Mouse (Mus musculus): ENCODE data around the gene Agap1.
"Not testable (repeated sequence)": the region's sequence is repeated elsewhere in the genome, so short reads cannot be mapped to it uniquely, and the experiment has no call there.

Gene Agap1

GRCm38 (mm10) chr1:89501891-89502290, 47.3 kb downstream of the Agap1 start:
- DNase-seq, result not testable (repeated sequence)

DNA sequence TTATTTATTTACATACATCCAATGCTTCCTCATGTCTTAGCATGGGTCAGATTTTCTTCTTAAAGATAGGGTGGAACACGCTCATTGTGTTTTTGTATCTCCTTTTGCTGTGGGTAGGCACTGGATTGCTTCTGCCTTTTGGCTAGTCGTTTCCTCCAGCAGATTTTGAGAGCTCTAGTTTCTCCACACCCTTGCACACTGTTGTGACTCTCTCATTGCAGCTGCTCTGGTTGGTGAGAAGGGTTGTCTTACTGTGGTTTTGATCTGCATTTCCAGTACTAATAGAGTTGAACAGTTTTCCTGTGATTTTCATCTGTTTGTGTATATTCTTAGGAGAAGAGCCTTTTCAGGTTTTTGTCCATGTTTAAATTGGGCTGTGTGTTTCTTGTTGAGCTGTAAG, 54.6 kb downstream of the Agap1 start:
- no peak for DNase-seq

DNA sequence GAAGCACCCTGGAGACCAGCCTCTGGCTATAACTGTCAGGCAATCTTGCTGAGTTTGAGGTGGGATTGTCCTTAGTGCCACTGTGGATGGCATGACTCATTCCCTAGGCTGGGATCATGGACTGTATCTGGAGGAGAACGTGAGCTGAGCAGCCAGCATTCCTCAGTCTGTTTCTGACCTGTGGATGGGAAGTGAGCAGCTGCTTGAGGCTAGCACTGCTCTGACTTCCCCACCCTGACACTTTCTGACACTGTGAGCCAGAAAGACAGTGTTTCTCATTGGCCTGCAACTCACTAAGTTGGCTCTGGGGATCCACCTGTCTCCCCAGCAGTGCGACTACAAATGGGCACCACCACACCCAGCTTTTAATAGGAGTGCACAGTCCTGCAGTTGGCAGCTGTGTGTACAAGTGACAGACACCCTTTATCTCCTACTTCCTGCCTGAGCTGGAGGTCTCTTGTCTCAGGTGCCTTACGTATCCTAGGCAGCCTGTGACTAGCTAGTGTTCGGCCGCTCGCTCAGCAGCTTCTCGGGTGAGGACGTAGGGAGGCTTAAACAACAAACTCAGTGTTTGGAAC, 55.2 kb downstream of the Agap1 start:
- DNase-seq, result no peak

GRCm38 (mm10) chr1:89510731-89511130, 56.1 kb downstream of the Agap1 start:
- DNase-seq, result no peak

- no peak for DNase-seq
Measured at GRCm38 (mm10) chr1:89513616-89514283, 59.1 kb downstream of the Agap1 start.

DNA sequence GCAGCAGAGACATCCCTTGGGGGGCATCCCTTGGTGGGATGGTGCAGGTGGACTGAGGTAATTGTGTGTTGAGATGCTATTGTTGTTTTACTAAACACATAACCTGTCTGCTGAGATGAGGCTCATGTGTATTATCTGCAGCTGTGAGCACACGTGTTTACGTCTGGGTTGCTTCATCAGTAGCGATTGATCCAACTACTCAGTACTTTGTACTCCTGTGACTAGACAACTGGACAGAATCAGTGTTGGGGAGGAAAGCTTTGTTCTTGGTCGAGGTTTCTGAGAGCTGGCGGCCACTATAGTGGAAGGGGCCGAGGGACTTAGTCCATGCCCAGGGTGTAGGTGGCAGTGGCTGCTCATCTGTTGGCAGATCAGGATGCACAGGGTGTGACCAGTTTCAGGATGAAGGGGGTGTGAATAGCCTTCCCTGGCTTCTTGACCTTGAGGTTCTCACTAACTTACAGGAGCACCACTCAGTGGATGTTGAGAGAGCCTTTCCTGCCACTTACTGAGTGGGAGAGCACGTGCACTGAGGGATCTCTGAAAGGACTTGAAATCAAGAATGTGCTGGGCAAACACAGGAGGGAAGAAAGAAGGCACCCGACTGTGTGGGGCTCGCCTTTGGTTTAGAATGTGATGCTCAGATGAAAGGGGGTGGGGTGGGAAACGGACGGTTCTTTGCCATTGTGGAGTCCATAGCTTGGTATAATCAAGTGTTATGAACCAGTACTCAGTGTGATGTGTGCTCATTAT, 61.4 kb downstream of the Agap1 start:
- no peak for DNase-seq

DNA sequence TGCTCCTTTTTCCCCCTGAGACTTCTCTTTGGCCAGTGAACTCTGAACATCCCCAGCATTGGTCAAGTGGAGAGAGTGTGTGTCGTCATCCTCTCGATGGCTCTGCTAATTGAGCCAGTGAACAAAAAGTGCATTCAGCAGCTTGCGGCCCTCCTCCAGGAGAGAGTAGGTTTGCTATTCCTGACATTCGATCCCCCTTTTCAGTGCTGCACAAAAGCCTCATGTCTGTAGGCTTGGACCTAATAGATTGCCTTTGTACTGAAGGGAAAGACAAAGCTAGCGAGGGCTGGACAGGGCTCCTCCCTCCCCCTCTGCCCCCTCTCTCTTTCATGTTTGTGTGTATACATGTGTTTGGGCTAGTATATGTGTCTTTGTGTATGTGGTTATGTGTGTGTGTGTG, 63.2 kb downstream of the Agap1 start:
- DNase-seq, result no peak

DNA sequence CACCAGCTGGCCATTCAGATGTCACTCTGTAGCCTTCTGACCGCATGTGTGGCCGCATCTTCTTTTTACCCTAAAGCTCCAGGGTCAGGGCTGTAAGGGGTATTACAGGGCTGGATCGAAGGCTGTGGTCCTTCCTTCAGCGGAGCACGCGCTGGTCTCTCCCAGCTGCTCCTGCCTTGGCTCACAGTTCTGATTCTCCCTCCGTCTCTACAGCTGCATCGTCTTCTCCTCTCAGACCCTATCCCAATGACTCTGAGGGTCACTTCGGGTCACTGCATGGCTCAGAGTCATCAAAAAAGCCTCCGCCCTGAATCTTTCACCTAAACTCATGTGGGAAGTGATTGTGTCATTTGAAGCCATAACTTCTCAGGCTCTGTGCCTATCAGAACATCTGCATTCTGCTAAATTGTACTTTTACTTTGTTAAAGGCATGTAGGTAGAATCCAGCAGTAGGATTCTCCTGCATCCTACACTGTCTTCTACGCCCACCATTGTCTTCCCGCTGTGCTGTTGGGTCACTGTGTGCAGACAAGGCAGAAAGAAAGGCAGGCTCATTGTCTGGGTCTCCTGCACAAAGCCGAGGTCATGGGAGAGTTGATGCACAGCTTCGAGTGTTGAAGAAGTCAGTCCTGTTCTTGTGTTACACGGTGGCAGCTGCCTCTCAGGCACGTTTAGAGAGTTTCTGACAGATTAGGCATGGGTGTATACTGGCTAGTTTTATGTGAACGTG, 65.5 kb downstream of the Agap1 start:
- no peak for DNase-seq

DNA sequence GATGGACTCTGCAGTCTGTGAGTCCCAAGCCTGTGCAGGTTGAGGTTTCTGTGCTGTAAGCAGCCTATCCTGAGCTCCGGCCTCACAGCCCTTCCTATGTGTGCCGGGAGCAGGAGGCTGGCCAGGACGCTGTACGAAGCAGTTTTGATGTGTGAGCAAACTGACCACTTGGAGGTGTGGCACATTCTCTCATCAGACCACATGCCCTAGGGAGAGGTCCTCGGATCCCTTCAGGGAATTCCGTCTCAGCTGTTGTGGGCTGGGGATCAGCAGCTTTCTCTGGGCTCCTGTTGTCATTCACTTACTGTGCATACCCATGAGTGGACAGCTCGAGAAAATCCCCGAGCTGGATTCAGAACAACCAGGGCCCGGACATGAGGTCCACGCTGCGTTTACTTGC, 66.8 kb downstream of the Agap1 start:
- no peak for DNase-seq

GRCm38 (mm10) chr1:89521935-89522535, 67.4 kb downstream of the Agap1 start:
- no peak for DNase-seq

GRCm38 (mm10) chr1:89524369-89524768, 69.8 kb downstream of the Agap1 start:
- peak; percentile 96 to 98 for DNase-seq

GRCm38 (mm10) chr1:89524998-89525397, 70.4 kb downstream of the Agap1 start:
- DNase-seq, result no peak

- DNase-seq, result peak; percentile 88 to 91
Measured at GRCm38 (mm10) chr1:89525825-89526224, 71.2 kb downstream of the Agap1 start.

DNA sequence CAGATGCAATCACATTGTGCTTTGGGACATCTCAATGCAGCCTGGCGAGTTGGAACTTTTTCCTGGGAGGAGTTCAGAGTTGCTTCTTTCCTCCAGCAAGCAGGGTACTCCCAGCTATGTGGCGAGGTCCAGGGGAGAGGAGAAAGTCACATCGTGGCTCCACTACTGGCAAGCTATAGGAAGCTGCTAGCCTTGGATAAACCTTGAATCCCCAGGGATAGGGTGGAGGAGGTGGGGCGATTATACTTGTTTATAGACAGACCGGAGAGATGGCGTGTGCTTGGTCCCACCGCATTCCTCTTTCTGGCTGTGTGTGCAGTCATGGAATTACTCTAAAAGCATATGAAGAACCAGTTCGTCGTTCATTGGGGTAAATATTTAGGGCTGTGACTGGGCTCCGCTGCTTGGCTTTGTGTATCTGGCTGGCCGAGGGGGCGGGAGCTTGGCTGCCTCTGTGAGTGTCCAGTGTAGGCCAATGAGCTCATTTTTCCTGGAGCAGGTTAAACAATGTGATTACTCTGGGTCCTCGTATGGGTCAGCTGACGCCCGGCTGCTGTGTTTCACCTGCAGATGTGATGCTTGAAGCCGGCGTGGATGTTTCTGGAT, 74.2 kb downstream of the Agap1 start:
- DNase-seq, result no peak

DNA sequence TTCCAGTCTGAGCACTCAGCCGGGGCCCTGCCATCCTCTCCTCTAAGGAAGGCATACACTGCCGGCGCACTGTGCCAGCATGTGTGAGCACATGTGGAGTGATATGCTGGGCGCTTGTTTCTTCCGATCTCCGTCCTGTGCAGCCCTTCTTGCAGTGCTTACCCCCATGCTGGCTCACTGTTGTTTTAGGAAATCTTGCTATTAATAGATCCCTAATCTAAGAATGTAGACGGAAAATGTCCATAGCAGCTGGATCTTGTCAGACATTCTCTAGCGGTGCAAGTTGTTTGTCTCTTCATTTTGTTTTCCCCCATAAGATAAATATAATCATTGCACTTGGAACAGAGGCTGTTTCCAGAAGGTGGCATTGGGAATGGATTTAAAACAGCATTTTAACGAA, 79.1 kb downstream of the Agap1 start:
- DNase-seq, result no peak

- no peak for DNase-seq
Measured at GRCm38 (mm10) chr1:89535206-89535605, 80.6 kb downstream of the Agap1 start.

DNA sequence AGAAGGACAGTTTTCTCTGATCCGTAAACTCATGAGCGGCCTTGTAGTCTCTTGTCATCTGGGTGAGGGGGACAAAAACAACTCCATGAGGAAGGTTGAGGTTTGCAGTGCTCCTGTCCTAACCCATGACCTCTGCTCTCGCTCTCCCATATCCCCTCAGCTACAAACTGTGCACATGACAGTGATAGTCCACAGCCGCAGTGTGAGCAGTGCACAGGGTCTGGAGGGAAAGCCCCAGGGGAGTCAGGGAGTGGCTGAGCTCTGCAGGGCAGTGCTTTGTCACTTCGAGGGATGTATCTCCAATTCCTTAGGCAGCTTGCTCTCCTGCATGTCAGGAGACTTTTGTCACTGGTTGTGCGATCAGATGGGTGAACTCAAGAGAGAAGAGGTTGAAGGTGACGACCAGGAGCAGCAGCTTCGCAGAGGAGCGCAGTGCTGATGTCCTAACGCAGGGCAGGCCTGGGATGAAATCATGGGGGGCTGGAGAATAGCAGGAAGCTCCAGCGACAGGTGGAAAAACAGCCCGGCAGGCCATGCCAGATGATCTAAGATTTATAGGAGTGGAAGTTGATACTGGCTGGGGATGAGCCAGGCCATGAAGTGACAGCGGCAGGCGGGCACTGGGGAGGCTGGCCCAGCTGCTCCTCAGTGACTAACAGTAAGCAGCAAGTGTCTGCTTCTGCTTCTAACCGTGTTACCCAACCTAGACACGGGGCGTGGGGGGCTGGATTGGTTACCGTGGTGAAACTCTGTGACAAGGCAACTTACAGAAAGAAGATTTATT, 83.7 kb downstream of the Agap1 start:
- peak; percentile 62 to 66 for DNase-seq

DNA sequence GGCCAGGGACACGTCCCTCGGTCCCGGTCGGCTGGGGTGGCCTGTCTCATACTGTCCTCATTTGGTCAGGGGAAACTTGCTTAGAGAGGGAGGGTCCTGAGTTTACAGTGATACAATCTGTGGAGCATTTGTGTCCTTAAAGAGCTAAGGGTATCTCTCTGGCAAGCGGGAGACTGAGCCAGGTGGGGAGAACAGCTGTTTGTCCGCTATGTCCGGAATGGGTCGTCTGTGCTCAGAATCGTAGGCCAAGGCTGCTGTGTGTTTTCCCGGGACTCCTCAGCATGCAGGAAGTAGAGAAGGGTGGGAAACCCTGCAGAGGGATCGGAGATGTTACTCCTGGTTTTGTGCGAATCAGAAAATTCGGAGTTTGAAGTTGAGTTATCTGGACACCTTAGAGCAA, 84.5 kb downstream of the Agap1 start:
- DNase-seq, result no peak

- DNase-seq, result no peak
Measured at GRCm38 (mm10) chr1:89541151-89541550, 86.5 kb downstream of the Agap1 start.

GRCm38 (mm10) chr1:89542464-89542863, 87.9 kb downstream of the Agap1 start:
- DNase-seq, result peak; percentile 49 to 64

- DNase-seq, result no peak
Measured at GRCm38 (mm10) chr1:89543312-89543711, 88.7 kb downstream of the Agap1 start.

- no peak for DNase-seq
Measured at GRCm38 (mm10) chr1:89544094-89544493, 89.5 kb downstream of the Agap1 start.

Measured in cerebellum, postnatal 10 days (tissue).